Mouse (Mus musculus): ENCODE results near the gene Dlgap1.

Dlgap1 gene

GRCm38 (mm10) chr17:70754041-70754440, 785.2 kb downstream of the Dlgap1 start:
- in situ Hi-C loops (cut with MboI, MseI), result loop anchor here (5.0 kb wide), 1 partner anchor 228 kb away; no protein-coding TSS in a partner anchor

GRCm38 (mm10) chr17:70754638-70755037, 785.8 kb downstream of the Dlgap1 start:
- in situ Hi-C loops (cut with MboI, MseI), result loop anchor here (5.0 kb wide), 1 partner anchor 228 kb away; no protein-coding TSS in a partner anchor

GRCm38 (mm10) chr17:70755039-70755668, 786.3 kb downstream of the Dlgap1 start:
- in situ Hi-C loops (cut with MboI, MseI), result no loop called here

- in situ Hi-C loops (cut with MboI, MseI), result no loop called here
These were observed 786.9 kb downstream of the Dlgap1 start for GRCm38 (mm10) chr17:70755669-70756263.

- in situ Hi-C loops (cut with MboI, MseI), result no loop called here
These were observed 793.1 kb downstream of the Dlgap1 start for GRCm38 (mm10) chr17:70762001-70762400.

GRCm38 (mm10) chr17:70762634-70763033, 793.8 kb downstream of the Dlgap1 start:
- in situ Hi-C loops (cut with MboI, MseI), result no loop called here

- in situ Hi-C loops (cut with MboI, MseI), result no loop called here
These were observed 796.5 kb downstream of the Dlgap1 start for GRCm38 (mm10) chr17:70765337-70765736.

GRCm38 (mm10) chr17:70765976-70766375, 797.1 kb downstream of the Dlgap1 start:
- in situ Hi-C loops (cut with MboI, MseI), result no loop called here

GRCm38 (mm10) chr17:70772120-70772899, 803.4 kb downstream of the Dlgap1 start:
- in situ Hi-C loops (cut with MboI, MseI), result no loop called here

GRCm38 (mm10) chr17:70779770-70780169, 810.9 kb downstream of the Dlgap1 start:
- in situ Hi-C loops (cut with MboI, MseI), result no loop called here

GRCm38 (mm10) chr17:70780726-70781689, 812.1 kb downstream of the Dlgap1 start:
- in situ Hi-C loops (cut with MboI, MseI), result no loop called here

- in situ Hi-C loops (cut with MboI, MseI), result no loop called here
These were observed 814.4 kb downstream of the Dlgap1 start for GRCm38 (mm10) chr17:70783273-70783672.

- in situ Hi-C loops (cut with MboI, MseI), result no loop called here
These were observed 818.5 kb downstream of the Dlgap1 start for GRCm38 (mm10) chr17:70787366-70787765.

- in situ Hi-C loops (cut with MboI, MseI), result no loop called here
These were observed 821.9 kb downstream of the Dlgap1 start for GRCm38 (mm10) chr17:70790801-70791200.

- in situ Hi-C loops (cut with MboI, MseI), result no loop called here
These were observed 822.9 kb downstream of the Dlgap1 start for GRCm38 (mm10) chr17:70791596-70792275.

- in situ Hi-C loops (cut with MboI, MseI), result no loop called here
These were observed 825.4 kb downstream of the Dlgap1 start for GRCm38 (mm10) chr17:70794291-70794690.

GRCm38 (mm10) chr17:70794722-70795121, 825.8 kb downstream of the Dlgap1 start:
- in situ Hi-C loops (cut with MboI, MseI), result no loop called here

GRCm38 (mm10) chr17:70795196-70795595, 826.3 kb downstream of the Dlgap1 start:
- in situ Hi-C loops (cut with MboI, MseI), result no loop called here

GRCm38 (mm10) chr17:70796940-70797772, 828.3 kb downstream of the Dlgap1 start:
- in situ Hi-C loops (cut with MboI, MseI), result no loop called here

GRCm38 (mm10) chr17:70797773-70798045, 828.8 kb downstream of the Dlgap1 start:
- in situ Hi-C loops (cut with MboI, MseI), result no loop called here
